Mouse (Mus musculus) urinary bladder, adult 18-20 months (tissue): ENCODE results near the gene Tex9.
"Not testable (repeated sequence)": the region's sequence is repeated elsewhere in the genome, so short reads cannot be mapped to it uniquely, and the experiment has no call there.

Source experiments
- DNase-seq, 2 experiments: peaks; one replicate each; pipeline ENCODE4 v3.0.0; 2022; ENCODE audit warnings: low spot score in 2 of 2, mixed read lengths in 2 of 2

The Tex9 gene

DNA sequence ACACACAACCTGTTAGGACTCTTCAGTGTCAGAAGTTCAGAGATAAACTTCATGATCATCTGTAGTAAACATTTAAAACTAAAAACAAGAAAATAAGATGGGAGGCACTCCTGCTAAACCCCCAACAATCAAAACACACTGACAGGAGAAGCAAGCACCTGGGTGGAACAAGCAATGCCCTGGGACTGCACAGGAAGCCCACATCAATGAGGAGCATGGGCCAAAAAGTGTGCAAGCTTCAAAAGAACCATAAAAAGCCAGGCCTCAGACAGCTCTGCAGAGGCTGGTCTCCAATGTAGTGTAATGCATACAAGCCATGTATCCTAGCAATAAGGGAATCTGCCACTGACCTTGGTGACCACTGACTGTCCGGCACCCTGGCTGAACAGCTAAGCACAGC is 12.7 kb downstream of the Tex9 start:
- no peak for DNase-seq

DNA sequence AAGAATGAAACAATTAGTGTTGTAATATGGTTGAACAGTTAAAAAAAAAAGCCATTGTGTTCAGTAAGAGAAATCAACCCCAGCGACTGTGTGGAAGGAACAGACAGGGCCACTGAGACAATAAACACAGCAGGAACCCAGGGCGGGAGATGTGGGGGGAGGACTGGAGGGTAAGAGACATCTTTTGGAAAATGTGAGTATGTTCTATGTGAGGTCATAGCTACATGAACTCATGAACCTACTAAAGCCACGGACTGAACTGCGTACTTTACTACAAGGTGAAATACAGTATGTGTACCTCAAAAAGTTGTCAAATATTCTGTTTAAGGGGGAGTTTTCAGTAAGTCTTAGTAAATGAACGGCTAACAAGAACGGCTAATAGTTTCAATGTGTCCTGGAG is 14.7 kb downstream of the Tex9 start:
- DNase-seq = no peak

DNA sequence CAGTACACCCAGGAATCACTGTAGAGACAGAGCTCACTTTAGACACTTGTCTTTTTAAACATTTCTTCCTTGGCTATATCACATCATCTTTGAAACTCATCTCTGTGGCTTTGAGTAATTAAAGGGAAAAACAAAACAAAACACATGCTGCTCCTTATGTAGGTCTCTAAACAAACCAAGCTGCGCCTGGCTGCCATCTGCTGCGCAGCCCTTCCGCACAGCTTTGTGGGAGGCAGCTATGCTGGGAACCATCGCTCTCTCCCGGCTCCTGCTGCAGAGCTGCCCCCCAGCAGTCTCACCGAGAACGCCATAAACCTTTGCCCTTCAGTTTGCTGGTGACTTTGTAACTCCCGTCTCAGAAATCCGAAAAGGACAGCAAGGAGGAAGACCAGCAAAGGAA is 16.5 kb downstream of the Tex9 start:
- DNase-seq = no peak

DNA sequence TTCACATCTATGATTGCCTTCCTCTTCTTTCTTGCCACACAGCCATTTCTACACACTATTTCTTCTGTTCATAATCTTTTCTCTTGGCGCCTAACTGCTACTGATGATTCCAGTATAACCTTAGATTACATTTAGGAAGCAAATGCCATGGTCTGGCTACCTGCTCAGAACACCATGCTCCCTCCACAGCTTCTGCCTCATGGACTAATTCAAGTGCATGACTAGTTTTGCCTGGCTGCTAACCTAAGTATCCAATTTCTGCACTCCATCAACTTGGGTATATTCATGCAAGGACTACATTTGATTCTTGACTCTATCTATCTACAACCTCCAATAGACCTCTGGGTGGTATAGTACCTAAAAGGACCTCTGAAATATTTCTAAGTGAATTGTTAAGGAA is 22.2 kb downstream of the Tex9 start:
- DNase-seq = no peak

DNA sequence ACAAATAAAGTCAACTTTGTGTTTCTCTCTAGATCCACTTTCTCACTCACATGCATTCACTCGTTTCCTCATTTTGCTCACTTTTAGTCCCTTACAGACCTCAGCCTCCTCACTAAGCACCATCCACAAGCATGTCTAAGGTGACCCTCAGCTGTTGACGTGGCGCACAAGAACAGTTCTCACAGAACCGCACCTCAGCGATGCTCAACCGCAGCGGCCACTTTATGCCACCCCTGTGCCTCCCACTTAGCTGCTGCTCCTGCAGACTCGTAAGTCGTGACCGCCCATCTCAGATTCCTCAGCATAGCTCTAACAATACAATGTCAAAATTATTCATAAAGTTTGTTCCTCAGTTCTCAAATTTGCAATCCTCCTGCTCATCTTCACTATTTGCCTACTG is 23.4 kb downstream of the Tex9 start:
- no peak for DNase-seq

DNA sequence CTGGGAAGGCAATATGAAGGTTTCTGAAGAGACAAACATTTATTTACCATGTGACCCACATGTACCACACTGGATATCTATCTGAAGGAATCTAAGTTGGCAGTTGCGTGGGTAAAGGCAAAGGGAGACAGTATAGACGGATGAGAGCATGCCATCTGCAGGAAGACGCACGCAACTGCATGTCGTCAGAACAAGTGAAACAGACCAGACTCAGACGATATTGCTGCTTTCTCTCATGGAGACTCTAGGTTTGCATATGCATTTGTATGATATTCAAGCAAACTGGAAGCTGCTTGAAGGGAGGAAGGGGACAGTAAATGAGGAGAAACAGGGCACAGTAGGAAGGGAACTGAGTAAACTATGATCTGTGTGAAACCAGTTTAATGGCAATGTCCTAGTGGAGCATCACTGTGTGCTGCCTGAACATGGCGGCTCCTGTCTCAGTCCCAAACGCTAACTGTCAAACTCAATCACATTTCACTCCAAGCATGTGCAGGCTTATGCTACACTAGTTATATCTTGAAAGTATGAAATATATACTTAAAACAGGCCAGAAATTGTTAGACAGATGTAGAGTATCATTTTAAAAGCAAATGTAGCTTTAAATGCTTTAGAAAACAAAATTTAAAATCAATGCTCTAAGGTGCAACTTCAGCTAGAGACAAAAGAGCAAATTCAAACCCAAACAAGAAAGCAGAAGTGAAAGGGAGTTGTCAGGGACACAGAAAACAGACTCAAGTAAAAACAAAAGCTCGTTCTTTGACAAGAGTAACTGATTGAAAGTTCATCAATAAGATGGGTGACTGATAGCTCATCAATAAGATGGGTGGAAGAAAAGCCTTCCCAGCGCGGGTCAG is 24.2 kb downstream of the Tex9 start:
- no peak for DNase-seq

DNA sequence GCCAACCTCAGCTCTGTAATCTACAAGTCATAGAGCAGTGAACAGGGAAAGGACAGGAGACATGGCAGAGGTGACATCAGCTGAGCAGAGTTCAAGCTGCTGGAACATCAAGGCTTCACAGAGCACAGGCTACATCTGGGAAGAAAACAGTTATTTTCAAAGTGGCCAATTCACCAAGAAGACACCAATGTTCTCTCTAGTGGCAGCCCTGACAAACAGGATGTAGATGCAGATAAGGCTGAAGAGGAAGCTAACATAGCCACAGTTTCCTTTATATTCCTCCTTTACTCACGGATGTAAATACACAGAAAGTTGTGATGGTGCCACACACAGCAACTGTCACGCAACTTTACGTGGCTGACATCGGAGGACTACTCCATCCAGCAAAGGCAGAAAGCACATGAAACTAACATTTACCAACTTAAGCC is 26.2 kb downstream of the Tex9 start:
- DNase-seq = no peak

DNA sequence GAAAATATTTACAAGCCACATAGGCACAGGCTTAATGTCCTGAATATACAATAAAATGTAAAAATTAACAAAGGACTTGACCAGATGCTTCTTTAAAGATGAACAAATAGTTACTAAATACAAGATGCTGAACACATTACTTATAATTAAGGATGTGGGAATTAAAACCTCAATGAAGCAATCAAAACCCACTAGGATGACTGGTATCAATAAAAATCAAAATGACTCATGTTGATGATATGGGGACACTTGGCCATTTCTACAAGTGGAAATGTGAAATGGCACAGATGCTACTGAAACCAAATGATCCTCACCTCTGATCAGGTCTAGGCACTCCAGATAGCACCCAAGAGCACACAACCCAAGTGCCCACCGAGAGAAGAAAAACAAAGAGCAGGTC is 27.2 kb downstream of the Tex9 start:
- DNase-seq = no peak

DNA sequence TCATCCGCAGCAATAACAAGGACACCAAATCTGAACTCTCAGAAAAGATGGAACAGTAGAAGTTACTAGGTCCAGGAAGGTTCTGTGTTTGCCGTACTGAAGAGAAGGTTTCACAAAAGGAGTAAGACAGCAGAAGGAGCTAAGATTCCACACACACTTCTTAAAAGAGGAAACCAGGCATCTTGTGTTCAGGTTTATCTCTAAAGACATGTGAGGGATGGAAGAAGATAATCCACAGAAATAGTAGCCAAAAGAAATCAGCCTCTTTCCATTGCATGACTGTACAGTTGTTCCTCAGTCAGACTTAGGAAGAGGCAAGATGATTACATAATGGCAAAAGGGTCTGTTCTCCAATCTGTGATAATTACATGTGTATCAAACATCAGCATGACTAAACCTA is 29.6 kb downstream of the Tex9 start:
- DNase-seq = no peak

DNA sequence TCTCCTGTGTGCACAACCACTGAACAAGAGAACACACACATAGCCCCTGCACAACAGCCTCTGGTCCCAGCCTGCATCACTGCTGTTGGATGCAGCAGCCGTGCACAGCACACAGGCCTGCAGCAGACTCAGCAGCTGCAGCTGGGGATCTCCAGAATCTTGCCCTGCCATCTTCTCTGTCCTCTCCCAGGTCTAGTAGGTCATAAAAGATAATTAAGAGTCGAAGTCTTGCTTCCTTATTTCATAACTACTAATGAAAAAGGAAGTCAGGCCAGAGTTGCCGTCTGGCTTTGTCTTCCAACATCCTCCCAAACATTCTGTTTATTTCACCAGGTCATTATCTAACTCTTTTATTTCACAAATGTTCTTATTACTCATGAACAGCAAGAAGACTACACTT is 31.2 kb downstream of the Tex9 start:
- DNase-seq = no peak

DNA sequence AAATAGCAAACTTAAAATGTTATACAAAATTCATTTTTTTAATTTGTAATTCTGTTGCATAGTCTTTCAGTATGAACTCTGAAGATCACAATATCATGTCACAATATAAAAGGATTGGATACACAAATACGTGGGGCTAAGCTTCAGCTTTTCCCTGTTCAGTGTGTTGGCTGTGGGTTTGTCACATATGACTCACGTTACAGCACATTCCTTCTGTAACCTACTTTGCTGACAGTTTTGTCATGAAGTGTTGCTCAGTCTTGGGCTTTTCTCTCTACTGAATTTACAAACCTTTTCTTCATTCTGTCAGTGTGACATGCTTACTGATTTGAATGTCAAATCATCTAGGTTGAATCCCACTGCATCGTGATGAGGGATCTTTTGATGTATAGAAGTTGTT is 32.3 kb downstream of the Tex9 start:
- no peak for DNase-seq

DNA sequence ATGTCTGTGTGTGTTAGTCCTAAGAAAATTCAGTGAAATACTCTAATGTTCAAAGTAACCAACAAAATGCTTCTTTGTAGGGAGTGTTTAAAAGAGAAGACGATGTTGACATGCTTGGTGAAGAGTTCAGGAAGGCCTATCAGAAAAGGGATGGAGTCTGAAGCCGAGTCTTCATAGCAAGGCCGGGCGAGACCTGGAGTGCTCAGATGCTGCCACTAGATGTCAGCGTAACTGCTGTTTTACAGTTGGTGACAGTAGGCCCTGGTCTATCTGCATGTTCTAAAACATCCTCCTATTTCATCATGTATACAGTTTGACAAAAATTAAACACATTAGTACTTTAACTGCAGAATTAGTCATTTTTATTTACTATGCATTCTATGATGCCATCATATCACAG is 33.8 kb downstream of the Tex9 start:
- peak; percentile 18 to 29 for DNase-seq

DNA sequence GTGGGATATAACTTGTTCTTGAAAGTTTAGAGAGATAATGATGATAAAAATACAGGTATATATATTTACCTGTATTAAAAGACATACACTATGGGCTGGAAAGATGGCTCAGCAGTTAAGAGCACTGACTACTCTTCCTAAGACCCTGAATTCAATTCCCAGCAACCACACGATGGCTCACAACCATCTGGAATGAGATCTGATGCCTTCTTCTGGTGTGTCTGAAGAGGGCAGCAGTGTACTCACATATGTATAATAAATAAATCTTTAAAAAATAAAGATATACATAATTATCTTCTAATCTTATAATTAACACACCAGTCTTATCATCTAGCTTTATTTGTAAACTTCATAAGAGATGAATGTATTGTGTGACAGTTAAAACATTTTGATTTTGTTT is 35.6 kb downstream of the Tex9 start:
- no peak for DNase-seq

DNA sequence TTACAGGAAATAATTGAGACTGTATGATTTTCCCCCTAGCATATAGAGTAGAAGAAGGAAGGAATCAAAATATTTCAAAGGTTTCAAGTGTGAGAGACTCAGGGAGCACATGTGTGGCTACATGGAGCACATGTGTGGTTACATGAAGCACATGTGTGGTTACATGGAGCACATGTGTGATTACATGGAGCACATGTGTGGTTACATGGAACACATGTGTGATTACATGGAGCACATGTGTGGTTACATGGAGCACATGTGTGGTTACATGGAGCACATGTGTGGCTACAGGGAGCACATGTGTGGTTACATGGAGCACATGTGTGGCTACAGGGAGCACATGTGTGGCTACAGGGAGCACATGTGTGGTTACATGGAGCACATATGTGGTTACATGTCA is 37.7 kb downstream of the Tex9 start:
- not testable (repeated sequence) for DNase-seq

DNA sequence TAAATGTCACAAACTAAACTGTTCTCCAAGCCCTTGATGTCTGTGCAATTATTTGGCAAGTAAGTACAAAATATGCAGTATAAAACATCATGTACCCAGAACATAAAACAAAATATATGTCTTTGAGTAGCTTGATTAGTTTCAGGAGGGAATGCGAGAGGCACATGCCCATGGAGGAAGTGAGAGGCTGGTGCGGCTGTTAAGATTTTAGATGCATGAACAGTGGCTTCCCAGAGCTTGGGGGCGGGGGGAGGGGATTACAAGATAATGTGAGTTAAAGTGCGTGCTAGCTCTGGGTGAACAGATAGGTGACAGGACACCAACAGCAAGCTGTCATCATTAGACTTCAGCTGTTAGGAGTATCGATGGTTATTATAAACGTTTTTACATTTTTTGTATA is 40.9 kb downstream of the Tex9 start:
- no peak for DNase-seq

DNA sequence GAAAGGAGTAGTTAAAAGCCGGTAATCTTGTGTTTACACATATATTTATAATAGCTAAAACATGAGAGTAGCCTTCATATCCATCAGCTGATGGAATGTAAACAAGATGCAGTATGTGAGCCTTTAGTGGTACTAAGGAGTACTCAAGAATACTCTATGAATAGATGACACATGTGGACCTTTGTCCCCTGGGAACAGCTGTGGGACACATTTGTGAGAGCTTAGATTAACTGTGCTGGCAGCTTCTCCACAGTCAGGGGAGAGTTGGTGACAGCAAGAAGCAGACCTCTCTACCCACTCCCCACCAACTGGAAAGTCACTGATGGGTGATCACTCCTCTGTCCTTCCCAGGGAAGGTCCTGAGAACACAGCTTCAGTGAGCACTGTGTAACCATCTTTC is 41.6 kb downstream of the Tex9 start:
- DNase-seq = no peak

DNA sequence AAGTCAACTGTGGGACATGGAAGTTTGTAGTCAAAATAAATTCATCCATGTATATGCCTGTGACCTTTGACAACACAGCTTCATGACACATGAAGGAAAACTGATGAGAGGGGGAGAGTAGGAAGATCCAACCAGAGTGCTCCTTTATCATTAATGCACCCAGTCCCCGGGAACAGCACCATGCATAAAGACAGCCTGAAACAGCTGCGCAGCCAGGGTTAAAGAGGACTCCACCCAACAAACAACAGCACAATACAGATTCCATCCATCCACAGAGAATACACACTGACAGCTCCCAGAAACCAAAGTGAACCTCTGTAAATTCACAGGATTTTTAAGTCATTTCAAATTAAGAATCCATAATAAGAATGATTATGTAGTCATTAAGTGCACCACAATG is 42.2 kb downstream of the Tex9 start:
- DNase-seq = no peak

DNA sequence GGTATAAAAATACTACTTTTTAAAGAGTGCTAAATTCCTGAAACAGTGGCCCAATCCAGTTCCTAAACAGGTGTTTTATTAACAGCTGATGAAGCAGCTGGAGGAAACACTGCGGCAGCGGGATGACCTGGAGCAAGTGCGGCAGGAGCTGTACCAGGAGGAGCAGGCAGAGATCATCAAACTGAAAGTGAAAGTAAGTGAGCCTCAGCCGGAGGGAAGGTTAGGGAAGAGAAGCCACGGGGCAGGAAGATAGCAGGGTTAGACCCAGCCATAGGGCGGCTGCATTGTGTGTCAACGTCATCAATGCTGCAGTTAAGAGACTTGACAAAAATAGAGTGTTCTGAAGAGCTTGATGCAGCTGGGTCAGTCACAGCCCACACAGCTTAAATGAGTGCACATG is 42.6 kb downstream of the Tex9 start:
- peak in 1 of 2 experiments; percentile 9 for DNase-seq

DNA sequence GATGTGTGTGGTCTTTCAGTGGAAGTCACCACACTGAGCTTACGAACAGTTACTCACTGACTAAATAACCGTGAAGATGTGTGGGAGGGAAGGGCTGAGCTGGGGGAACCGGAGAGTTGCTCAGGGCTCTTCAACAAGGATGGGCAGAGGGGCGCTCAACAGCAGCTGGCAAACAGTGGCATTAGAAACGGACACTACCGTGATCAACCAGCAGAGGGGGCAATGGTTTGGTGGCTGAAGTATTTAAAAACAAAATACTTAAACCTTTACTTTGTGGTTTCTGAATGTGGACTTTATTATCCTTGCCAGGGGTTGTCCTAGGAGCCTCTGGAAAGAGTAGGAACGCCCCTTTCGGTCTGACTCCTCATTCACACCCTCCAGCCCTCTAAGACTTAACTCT is 44.0 kb downstream of the Tex9 start:
- peak in 1 of 2 experiments; percentile 39 for DNase-seq

DNA sequence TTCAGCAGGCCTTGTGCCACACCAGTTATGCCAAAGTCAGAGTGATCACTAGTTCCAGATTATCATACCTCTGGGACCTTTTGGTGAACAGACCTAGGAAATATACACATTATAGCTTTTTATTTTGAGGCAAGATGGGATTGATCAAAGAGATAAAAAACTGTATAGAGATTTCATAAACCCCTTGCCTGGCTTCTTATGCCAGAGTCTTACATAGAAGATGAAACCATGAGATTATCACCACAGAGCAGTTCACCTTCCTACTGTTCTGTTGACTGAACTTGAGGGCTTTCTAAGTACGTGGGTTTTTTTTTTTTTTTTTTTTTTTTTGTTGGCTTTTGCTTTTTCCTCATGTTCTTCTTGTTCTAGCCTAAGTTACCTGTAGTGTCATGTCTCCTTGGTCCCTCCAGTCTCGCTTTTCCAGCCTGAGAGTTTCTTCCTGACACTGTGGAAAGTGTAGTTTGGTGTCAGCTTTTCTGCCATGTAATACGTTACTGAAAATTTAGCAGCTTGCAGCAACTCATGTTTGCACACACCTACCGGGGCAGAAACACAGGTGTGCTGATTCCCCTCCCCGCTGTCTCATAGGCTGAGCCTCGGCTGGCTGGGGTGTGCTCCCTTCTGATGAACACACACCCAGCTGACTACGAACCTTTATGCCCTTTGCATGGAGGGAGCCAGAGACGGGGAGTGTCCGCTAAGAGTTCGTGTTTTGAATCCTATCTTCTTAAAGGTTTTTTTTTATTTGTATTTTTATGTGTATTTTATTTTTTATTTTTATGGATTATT is 49.9 kb downstream of the Tex9 start:
- DNase-seq = no peak

DNA sequence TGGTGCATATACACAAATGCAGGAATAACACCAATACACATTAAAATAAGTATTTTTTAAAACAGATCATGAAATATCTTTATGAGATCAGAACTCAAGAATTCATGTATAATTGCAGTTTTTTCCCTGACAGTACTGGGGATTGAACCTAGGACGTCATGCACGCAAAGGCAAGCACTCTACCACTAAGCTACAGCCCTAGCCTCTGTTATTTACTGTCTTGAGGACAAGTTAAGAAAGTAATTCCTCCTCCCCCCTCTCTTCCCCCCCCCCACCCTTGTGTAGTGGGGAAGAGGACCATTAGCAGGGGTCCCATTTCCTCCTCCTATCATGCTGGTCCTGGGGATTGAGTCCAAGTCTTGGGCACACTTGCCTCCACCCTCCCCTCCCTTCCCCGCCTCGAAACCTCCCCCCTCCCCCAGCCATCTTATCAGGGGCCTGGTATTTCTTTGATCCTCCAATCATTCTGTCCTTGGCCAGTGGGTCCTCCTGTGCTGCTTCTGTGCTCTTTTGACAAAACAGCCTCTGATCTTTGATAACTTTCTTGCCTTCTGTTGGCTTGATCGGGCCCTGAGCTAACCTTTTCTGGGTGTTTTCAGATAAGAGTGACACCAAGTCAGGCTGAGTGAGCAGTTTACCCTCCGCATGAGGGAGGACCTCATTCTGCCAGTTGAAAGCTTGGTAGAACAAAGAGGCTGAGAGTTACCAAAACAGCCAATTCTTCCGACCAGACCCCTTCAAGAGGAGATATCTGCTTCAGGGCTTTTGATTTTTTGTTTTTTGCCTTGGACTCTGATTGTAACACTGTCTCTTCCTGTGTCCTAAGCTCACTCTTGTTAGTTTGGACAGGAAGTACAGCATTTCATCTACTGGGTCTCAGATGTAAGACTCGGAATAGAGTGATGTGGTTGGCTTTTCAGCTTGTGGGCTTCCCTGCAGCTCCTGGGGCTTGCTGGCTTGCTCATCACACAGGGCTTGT is 50.8 kb downstream of the Tex9 start:
- no peak for DNase-seq

DNA sequence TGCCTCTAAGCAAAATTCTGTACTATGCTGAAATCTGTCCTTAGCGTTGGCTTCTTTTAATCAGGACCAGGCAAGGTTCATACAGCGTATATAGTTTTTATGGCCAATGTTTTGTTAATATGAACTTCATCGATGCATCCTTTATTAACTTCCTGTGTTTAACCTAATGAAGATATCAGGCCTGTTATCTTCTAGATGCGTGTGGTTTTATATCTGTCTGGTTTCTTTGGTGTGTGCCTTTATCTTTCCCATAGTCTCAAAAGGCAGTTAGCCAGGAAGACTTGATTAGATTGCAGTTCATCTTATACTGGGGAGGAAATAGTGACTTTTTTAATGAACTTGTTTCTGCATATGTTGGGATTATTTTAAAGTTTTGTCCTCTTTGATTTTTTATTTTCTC is 51.7 kb downstream of the Tex9 start:
- no peak for DNase-seq
